Mouse (Mus musculus) testis, postnatal 14 days (tissue): ENCODE results near the gene A930009A15Rik.

Experiments
- DNase-seq: peaks from one replicate; pipeline ENCODE4 v3.0.0; 2021; ENCODE audit warnings: low spot score

The A930009A15Rik gene

GRCm38 (mm10) chr10:115569712-115570491 is at the start of gene A930009A15Rik:
TSS of gene A930009A15Rik (plus strand) at chr10:115569986.
- no peak for DNase-seq

DNA sequence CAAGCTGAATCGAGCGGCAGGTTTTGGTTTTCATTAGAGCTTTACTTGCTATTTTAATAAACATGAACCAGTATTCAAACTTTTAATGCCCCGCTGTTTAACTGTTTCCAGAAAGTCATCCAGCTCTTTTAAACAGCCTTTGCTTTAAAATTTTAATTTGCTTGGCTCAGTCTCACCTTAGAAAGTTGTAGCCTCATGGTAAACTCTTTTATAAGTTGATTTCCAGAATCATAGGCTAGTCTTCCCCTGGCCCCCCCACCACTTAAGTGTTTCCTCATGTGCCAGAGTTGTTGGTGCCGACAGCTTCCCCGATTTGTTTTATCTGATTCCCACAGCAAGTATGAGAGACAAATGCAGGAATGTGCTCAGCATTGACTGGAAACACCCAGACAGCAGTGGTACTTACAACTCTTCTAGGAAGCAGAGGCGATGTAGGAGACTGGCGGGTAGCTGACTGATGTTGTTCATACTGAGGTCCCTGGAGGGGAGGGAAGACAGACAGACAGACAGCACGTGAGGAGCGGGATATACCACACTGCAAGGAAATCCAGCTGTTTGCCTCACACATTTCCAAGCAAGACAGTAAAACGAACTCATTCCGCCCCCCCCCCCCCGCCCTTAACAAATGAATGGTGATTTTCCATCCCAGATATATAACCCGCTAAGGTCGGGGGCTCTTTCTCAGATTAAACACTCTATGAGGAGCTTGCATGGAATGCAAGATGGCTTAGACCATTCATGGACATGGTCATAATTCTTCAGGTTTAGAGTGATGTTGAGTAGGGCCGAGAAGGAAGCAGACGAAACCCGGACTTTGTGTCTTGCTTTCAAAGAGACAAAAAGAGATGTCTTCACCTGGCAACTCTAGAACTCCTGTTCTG is 49.3 kb upstream of the A930009A15Rik start:
- DNase-seq: no peak

- no peak for DNase-seq
Measured at GRCm38 (mm10) chr10:115521081-115521451, 48.7 kb upstream of the A930009A15Rik start.

DNA sequence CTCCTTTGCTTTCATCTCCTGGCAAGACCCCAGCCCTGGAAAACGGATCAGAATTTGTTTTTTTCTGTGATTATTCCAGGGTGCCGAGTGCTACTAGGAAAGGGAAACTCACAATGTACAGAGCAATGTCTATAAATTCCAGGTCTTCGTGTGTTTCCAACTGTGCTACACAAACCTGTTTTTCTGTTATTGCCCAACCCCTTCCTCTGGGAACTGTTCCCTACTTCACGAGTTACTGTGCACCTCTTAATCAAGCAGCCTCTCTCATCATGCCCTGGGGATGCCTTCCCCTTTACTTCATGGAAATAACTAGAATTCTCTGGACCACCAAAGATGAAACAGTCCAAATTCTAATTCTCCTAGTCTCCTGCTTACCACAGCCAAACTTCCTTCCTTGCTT is 40.9 kb upstream of the A930009A15Rik start:
- DNase-seq: no peak

DNA sequence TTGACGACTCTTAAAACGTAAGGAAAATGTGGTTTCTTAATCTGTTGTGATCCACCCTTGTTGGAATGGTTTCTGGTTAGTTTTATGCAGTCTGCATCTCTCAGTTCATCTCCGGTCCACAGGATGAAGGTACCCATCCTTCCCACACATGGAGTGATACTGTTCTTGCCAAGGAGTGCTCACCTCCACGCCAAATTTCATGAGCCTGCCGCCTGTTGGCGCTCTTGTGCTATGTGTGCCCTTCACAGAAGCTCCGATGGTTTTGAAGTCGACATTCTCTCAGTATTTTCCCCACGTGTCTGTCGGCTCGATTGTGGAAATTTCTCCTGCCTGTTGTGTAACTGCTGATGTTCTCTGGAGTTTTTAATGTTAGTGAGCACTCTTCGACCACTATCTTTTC is 40.0 kb upstream of the A930009A15Rik start:
- DNase-seq: no peak

- DNase-seq: no peak
Measured at GRCm38 (mm10) chr10:115530746-115531145, 39.0 kb upstream of the A930009A15Rik start.

GRCm38 (mm10) chr10:115542917-115543316 is 26.9 kb upstream of the A930009A15Rik start:
- DNase-seq: no peak

DNA sequence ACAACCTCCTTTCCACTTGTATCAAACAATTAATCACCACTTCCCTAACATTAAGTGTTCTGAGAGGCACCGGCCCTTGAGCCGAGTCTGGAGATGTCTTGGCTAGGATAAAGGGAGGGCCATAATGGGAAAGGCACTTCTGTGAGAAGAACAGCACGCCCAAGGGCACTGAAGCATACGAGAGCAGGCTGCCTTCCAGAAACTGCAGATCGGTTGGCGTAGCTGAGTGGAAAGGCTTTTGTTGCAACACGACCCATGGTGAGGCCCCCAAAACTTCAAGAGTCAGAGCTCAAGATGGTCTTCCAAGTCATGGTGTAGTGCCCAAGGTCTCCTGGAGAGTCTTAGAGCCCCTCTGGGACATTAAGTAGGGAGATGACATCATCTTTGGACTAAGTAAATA is 19.5 kb upstream of the A930009A15Rik start:
- DNase-seq: no peak

GRCm38 (mm10) chr10:115551069-115551468 is 18.7 kb upstream of the A930009A15Rik start:
- DNase-seq: no peak

DNA sequence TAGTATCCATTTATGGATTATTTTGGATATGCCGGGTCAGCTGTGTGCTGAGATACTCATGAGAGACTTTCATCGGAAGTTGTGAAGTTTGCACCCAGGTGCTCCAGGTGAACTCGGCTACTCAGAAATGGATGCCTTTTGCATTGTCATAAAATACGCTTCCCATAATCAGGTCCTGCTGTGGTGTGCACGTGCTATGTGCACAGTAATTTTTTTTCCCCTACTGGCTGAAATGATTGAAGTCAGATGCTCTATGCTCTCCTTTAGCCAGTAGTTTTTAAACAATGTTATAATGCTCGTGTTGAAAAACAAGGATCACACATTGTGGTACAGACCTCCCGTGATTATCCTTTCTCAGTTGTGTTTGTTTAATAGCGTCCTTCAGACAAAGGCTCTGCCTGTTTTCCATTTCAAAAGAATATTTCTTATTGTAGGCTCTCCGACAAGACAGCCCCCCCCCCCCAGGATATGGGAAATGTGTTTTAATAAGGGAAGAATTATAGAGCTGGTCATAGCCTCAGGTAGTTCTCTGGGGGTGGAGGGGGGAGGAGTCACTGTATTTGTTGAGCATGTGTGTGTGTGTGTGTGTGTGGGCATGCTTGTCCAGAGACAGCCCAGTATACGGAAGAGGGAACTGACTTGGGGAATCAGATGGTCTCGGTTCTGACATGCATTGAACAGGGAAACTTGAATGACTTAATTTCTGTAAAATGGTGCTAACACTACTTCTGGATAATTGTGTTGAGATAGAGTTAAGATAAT is 16.3 kb upstream of the A930009A15Rik start:
- no peak for DNase-seq

DNA sequence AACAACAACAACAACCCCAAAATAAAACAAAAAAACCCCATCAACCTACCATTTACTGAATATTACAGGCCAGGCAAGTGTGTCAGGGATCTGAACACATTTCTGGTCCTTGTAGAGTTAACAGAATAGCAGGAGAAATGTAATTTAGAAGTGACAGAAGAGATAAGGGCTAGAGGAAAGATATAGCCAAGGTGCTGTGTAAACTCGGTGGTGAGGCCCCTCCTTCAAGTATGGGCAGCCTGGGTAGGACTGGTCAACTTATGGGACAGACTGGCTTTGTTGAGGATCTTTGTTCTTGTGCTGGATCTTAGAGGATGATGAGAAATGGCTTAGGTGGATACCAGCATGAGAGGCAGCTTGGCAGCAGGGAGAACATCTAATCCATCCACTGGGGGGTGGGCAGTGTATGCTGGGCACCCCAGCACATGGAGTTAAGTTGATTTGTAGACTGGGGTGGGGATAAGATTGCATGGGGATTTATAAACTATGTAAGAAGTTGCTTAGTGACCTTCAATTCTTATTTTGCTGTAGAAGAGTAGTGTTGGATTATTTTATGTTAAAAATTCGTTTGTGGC is 14.5 kb upstream of the A930009A15Rik start:
- no peak for DNase-seq

GRCm38 (mm10) chr10:115556738-115557242 is 13.0 kb upstream of the A930009A15Rik start:
- no peak for DNase-seq

DNA sequence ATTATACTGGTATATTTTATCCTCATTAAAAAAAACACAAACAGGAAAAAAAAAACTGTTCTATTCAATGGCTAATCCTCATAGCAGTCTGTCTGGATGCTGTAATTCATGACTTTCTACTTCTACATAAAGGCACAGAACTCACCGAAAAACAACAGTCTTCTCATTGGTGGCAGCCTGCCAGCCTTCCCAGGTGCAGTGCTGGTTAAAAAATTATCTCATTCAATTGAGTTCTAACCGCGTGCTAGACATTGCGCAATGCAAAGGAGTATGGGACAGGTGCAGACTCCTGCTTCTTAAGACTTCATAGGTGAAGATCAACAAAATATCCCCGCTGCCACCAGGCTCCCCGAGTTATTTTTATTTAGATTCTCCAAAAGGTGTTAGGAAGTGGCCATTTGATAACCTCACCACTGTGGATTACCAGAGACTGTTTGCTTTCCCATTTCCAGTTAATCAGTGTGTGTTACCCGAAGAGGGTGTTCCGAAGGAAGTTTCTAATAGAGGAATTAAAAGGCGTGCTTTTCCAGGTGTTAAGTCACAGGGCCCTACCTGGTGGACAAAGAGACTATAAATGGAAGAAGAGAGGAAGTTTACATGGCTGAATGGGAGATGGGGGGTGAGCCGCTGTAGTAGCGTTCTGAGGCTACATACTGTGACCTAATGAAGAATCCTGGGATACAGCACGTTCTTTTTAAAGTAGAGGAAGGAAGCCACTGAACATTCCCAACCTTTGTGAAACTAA is 8.5 kb upstream of the A930009A15Rik start:
- no peak for DNase-seq

DNA sequence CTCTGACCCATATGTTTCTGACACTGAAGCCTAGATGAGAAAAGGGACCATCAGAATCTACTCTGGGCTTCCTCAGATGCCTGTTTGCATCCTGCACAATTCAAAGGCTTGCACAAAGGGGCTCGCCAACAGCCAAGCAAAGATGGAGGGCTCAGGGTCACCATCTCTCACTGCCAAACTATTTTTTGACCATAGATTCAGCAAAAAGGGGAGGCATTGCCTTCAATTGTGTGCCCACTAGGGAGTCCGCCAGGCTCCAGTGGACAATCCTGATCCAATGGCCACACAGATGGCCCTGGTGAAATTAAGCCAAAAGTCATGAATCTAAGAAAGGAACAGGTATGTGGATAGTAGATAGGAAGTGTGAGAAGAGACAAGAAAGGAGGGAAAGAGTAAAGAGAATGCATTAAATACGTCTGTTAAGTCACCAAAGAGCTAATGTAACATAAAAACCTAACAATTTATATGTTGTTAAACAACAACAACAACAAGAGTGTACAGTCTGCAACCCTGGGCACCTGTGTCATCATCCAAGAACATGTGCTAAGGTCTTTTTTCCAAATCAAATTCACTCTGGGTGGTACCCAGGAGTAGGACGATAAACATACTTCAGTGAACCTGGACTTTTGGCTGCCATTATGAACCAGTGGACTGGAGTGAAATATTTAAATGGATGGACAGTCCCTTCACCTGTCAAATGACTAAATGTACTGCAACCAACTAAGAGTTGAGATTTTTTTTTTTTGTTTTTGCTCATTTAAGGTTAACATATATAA is 6.7 kb upstream of the A930009A15Rik start:
- no peak for DNase-seq

- no peak for DNase-seq
Measured at GRCm38 (mm10) chr10:115563961-115564360, 5.8 kb upstream of the A930009A15Rik start.

DNA sequence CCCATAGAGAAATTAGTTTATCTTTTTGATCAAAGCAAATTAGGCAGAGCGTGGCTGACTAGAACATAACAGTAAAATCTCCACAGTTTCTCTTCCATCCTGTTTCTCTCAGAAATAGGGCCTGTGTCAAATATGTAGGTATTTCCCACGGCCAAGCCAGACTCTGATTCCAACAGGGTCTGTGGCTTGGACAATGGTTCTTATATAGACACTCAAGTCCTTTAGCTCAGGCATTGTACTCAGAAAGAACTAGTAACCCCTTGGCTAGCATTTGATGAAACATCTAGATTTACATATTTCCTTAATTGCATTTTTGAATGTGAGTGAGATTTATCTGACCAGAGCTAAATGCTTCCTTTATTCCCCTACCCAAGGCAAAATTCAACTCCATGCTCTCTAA is 791 bp downstream of the A930009A15Rik start:
- no peak for DNase-seq

DNA sequence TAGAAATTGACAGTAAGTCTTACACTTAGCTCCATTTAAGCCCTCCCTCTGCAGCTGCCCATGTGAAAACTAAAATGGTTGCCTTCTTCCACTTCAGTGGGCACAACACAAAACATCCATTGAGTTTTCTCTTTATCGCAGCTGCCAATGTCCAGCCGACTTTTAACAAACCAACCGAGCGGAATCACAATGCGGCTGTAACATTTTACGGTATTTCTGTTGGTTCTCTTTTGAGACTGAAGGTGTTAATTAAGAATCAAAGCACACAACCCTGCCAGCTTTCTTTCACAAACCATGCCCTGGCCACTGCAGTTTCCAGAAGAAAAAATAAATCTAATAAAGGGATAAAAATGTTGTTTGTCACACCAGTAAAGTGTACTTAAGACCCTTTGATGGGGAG is 1.5 kb downstream of the A930009A15Rik start:
- DNase-seq: no peak

DNA sequence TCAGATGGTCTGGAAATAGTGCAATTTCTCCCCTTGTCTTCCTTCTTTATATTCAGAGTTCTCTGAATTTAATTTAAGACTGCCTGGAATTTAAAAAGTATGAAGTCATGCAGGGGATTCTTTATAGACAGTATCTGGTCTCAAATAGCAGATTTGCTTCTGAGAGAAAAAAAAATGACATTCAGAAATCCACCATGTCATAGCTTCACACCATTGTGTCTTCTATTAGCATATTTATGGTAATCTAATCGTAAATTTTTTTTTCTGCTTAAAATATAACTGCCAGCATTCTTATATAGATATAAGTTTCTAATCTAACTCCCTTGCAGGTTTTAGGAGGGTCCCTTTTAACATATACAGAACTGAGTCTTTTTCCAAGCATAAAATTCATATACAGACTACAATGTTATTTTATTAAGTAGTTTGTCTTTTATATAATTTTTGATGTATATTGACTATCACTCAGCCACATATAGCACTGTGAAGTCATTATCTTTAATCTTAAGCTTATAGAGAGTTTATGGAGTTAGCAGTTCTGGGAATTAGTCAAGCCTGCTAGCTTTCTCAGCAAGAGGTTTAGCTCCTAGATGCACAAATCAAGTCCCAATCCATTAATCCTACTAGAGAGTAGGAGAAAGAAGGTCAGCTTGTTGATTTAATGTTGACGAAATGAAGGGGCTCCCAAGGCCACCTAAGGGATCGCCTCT is 2.1 kb downstream of the A930009A15Rik start:
- DNase-seq: no peak

GRCm38 (mm10) chr10:115579076-115579475 is 9.3 kb downstream of the A930009A15Rik start:
- DNase-seq: no peak

- DNase-seq: no peak
Measured at GRCm38 (mm10) chr10:115579494-115579893, 9.7 kb downstream of the A930009A15Rik start.
